Mouse (Mus musculus): ENCODE measurements at regions not wholly inside any gene's neighbourhood (a gene's known extent, or its start where the extent isn't known, plus 50 kb on each side); places are given as distances from the start of the nearest gene placed in this dataset.

GRCm38 (mm10) chr11:24829578-24830401 lies 751.9 kb downstream of the Bcl11a start:
- no peak for TF ChIP-seq CTCF (IDR thresholded peaks at IDR 0.05)
- no peak for TF ChIP-seq EP300 (IDR thresholded peaks at IDR 0.05)

Measured in lung, postnatal 0 days (tissue).